Mouse (Mus musculus) spleen, postnatal 14 days (tissue): ENCODE results near the gene Hist1h2bg.
"Not testable (repeated sequence)": the region's sequence is repeated elsewhere in the genome, so short reads cannot be mapped to it uniquely, and the experiment has no call there.

Experiments used
- DNase-seq, 2 experiments: peaks; one replicate each; pipeline ENCODE4 v3.0.0; 2021 to 2022; ENCODE audit warnings: low spot score in 2 of 2

The Hist1h2bg gene

GRCm38 (mm10) chr13:23561883-23562659 is 9.1 kb upstream of the Hist1h2bg start, which contains the start of gene Hist1h3e:
Hist1h3e (minus strand) TSS chr13:23562369.
- peak; percentile 91 to 93 for DNase-seq

- no peak for DNase-seq
Observed at GRCm38 (mm10) chr13:23562699-23563462, 8.3 kb upstream of the Hist1h2bg start.

GRCm38 (mm10) chr13:23564482-23564881 is 6.7 kb upstream of the Hist1h2bg start:
- DNase-seq, result no peak

GRCm38 (mm10) chr13:23570261-23571021 is 755 bp upstream of the Hist1h2bg start:
- DNase-seq, result not testable (repeated sequence)

GRCm38 (mm10) chr13:23571504-23572217 is 465 bp downstream of the Hist1h2bg start:
- DNase-seq, result not testable (repeated sequence)

- DNase-seq, result no peak
Observed at GRCm38 (mm10) chr13:23572218-23573033, 1.2 kb downstream of the Hist1h2bg start.

GRCm38 (mm10) chr13:23573034-23573897 is 2.1 kb downstream of the Hist1h2bg start:
- DNase-seq, result not testable (repeated sequence)

GRCm38 (mm10) chr13:23573898-23574524 is 2.8 kb downstream of the Hist1h2bg start, which contains the start of the genes Hist1h2bf and Hist1h2ad:
Hist1h2bf (minus strand) TSS chr13:23574196.
Hist1h2ad (plus strand) TSS chr13:23574381.
- peak; percentile 78 to 85 for DNase-seq

- DNase-seq, result not testable (repeated sequence)
Observed at GRCm38 (mm10) chr13:23574546-23575170, 3.5 kb downstream of the Hist1h2bg start.

- DNase-seq, result peak in 1 of 2 experiments; percentile 58
Observed at GRCm38 (mm10) chr13:23575271-23575851, 4.2 kb downstream of the Hist1h2bg start, which contains the start of gene Hist1h3d. Hist1h3d (plus strand) TSS chr13:23575763.

- not testable (repeated sequence) for DNase-seq
Observed at GRCm38 (mm10) chr13:23575864-23576313, 4.7 kb downstream of the Hist1h2bg start.

GRCm38 (mm10) chr13:23576351-23576881 is 5.2 kb downstream of the Hist1h2bg start:
- no peak for DNase-seq

- no peak for DNase-seq
Observed at GRCm38 (mm10) chr13:23576906-23577639, 5.9 kb downstream of the Hist1h2bg start.

GRCm38 (mm10) chr13:23577835-23578234 is 6.6 kb downstream of the Hist1h2bg start:
- DNase-seq, result no peak

GRCm38 (mm10) chr13:23581408-23582218 is 10.4 kb downstream of the Hist1h2bg start, which contains the start of gene Hist1h4d:
Hist1h4d (plus strand) TSS chr13:23581598.
- DNase-seq, result peak; percentile 89 to 96
